Mouse (Mus musculus) adrenal gland, adult (tissue): ENCODE results near the gene Sfxn1.

ENCODE experiments used
- DNase-seq, 2 experiments: peaks; one replicate each; pipeline ENCODE4 v3.0.0; 2022 to 2023; ENCODE audit warnings: low spot score in 1 of 2; ENCODE audit not compliant: inconsistent age in 2 of 2

Gene Sfxn1

GRCm38 (mm10) chr13:54115779-54116178 lies 44.1 kb downstream of the Sfxn1 start:
- no peak for DNase-seq

GRCm38 (mm10) chr13:54118355-54118754 lies 46.7 kb downstream of the Sfxn1 start:
- DNase-seq, result no peak

GRCm38 (mm10) chr13:54137756-54138410 lies 66.2 kb downstream of the Sfxn1 start:
- no peak for DNase-seq

- no peak for DNase-seq
Measured at GRCm38 (mm10) chr13:54143788-54144187, 72.1 kb downstream of the Sfxn1 start.

GRCm38 (mm10) chr13:54144624-54145023 lies 73.0 kb downstream of the Sfxn1 start:
- no peak for DNase-seq

GRCm38 (mm10) chr13:54147328-54147727 lies 75.7 kb downstream of the Sfxn1 start:
- no peak for DNase-seq

- no peak for DNase-seq
Measured at GRCm38 (mm10) chr13:54152421-54152820, 80.8 kb downstream of the Sfxn1 start.

GRCm38 (mm10) chr13:54152911-54153310 lies 81.2 kb downstream of the Sfxn1 start:
- DNase-seq, result no peak

GRCm38 (mm10) chr13:54153672-54154218 lies 82.1 kb downstream of the Sfxn1 start:
- no peak for DNase-seq

- no peak for DNase-seq
Measured at GRCm38 (mm10) chr13:54155822-54156221, 84.2 kb downstream of the Sfxn1 start.
